In the genomic region with DNA sequence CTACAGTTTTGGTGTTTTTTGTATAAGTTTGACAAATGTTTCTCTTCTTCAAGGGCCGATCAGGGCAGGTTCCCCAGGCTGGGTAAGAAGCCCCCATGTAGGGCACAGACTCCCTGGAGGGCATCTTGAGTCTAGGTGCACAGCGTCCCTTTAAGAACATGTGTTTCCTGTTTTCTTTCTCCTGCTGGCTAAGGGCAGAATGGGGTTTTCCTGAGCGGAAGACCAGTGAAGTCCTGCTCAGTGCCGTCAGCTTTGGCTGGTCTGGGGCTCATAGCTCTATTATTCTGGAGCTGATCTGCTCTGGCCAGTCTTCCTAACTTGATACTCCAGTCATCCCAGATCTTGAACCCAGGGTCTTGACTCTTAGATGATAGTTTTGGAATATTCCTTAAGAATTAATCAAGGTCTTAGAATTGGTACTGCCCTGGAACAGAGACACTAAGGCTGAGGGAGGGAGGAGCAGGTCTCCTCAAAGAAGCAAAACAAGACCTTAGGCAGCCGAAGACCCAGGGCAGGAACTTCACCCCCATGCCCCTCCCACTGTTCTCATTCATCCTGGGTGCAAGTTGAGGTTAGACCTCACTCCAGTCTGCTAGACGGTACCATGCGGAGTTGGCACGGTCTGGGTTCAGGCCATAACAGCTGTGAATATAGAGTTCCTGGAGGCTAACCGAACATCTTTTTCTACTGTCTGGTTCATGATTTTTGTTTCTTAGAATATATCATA, we compare ENCODE assay signal across 9 mouse cellular contexts.
DNase-seq lines count a peak whose midpoint lies in the region; ATAC-seq and TF ChIP-seq lines count a peak whose summit lies in the region.
"Had no signal": no experiment of that assay in that cellular context is flagged by ENCODE, and none has a peak within 500 bp of the region (broad histone marks: within the 10 kb centered on the region; RNA-seq: fewer than 3 reads in every experiment).

No protein-coding gene starts in this region.

- H3K4me2 ChIP-seq in hindbrain, embryonic 16.5 days (ENCODE audit: low read length), result no peak overlapping the region

- no peaks in the 10 kb centered on the region for H3K27me3 ChIP-seq in spleen, adult 2 months (ENCODE audit: control insufficient read depth, insufficient read depth, low read length)
- H3K27me3 ChIP-seq in hindbrain, embryonic 16.5 days (replicated peaks; ENCODE audit: control insufficient read depth, insufficient read depth, low read length), result no peaks in the 10 kb centered on the region

- peak; percentile 65 for ATAC-seq in granulocyte monocyte progenitor cell, adult 5-6 weeks (replicated peaks; ENCODE audit: poor library complexity, severe bottlenecking)
- no peak for ATAC-seq in hindbrain, embryonic 16.5 days

- no peak overlapping the region for H3K4me3 ChIP-seq in spleen, adult 2 months (ENCODE audit: extremely low read depth, insufficient read depth, insufficient read length)
- H3K4me3 ChIP-seq in hindbrain, embryonic 16.5 days (ENCODE audit: low read length), result no peak overlapping the region

- no peak for TF ChIP-seq POLR2A in spleen, adult 2 months (IDR thresholded peaks at IDR 0.05; ENCODE audit: low read depth, low read length)

- WGBS in spleen, adult 2 months, result 14% methylated on average over 9 of the region's 9 CpGs
- WGBS in hindbrain, embryonic 16.5 days, result 78% methylated on average over 9 of the region's 9 CpGs

- H3K27ac ChIP-seq in spleen, adult 2 months (ENCODE audit: insufficient read depth, low read length), result peak overlapping the region; percentile 79
- H3K27ac ChIP-seq in hindbrain, embryonic 16.5 days (ENCODE audit: low read depth, low read length), result no peak overlapping the region
- H3K27ac ChIP-seq: macrophage had no signal

- peak in 1 of 2 experiments; percentile 59 for DNase-seq in spleen, adult 2 months (ENCODE audit: low read depth in 1 of 2, low spot score in 2 of 2)
- no peak for DNase-seq in spleen, postnatal 4 days (ENCODE audit: low spot score in 2 of 2)
- DNase-seq in kidney, postnatal 10 days, result peak; percentile 61
- DNase-seq in skeletal muscle tissue, adult 2 months (ENCODE audit: low read depth, low spot score), result peak; percentile 43
- DNase-seq in ovary, adult 18-20 months (ENCODE audit: low spot score), result no peak
- DNase-seq in ovary, postnatal 10 days (ENCODE audit: low spot score), result no peak

- no peaks in the 10 kb centered on the region for H3K36me3 ChIP-seq in spleen, adult 2 months (ENCODE audit: control insufficient read depth, insufficient read depth, low read length)
- no peaks in the 10 kb centered on the region for H3K36me3 ChIP-seq in hindbrain, embryonic 16.5 days (ENCODE audit: control insufficient read depth, insufficient read depth, low read length)

- no peak overlapping the region for H3K9ac ChIP-seq in hindbrain, embryonic 16.5 days (ENCODE audit: low read depth, low read length)

- TF ChIP-seq CTCF in spleen, adult 2 months (IDR thresholded peaks at IDR 0.05; ENCODE audit: extremely low read depth, insufficient read depth, insufficient read length, insufficient replicate concordance), result no peak

- no peaks in the 10 kb centered on the region for H3K9me3 ChIP-seq in hindbrain, embryonic 16.5 days (ENCODE audit: control insufficient read depth, low read length)

- peaks cover 24% of the 10 kb centered on the region for H3K4me1 ChIP-seq in spleen, adult 2 months (ENCODE audit: control insufficient read depth, insufficient read depth, insufficient read length)
- H3K4me1 ChIP-seq in hindbrain, embryonic 16.5 days (ENCODE audit: control insufficient read depth, insufficient read depth, low read depth, low read length), result peaks cover 4% of the 10 kb centered on the region; the same call in 1 of the 2 replicates

Comparison
In these comparisons a context has a peak if more than half of its experiments do, and no peak if none do; other contexts are left out.
1. DNase-seq: peak in kidney, postnatal 10 days (single experiment) and skeletal muscle tissue, adult 2 months (single experiment); none in spleen, postnatal 4 days (0 of 2), ovary, adult 18-20 months (single experiment) and ovary, postnatal 10 days (single experiment).